Mouse (Mus musculus) hindlimb bud, embryonic 11.5 days (tissue): Measurements from ENCODE around the gene Dapp1.
"Not testable (repeated sequence)": the region's sequence is repeated elsewhere in the genome, so short reads cannot be mapped to it uniquely, and the experiment has no call there.

Experiments
- DNase-seq: peaks from one replicate; pipeline ENCODE4 v3.0.0-alpha.2; 2012; ENCODE audit warnings: low read depth, low spot score; ENCODE audit errors: extremely low spot score

Gene Dapp1

DNA sequence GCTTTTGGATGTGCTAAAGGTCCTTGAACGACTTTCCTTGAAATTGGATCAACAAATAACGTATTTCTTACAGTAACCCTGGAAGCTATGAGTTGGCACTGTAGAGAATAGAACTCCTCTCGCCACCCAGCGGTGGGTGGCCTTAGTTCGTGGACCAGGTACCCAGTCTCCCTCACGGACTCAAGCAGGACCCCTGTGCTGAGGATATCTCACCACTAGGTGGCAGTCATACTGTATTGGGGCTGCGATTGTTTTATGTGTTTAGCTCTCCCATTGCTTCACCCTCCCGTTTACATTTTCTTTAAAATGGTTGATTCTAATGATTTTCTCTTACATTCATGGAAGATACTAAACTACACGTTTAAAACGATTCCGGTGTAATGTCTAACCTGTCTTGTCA, 9.8 kb upstream of the Dapp1 start:
- DNase-seq, result peak; percentile 92

DNA sequence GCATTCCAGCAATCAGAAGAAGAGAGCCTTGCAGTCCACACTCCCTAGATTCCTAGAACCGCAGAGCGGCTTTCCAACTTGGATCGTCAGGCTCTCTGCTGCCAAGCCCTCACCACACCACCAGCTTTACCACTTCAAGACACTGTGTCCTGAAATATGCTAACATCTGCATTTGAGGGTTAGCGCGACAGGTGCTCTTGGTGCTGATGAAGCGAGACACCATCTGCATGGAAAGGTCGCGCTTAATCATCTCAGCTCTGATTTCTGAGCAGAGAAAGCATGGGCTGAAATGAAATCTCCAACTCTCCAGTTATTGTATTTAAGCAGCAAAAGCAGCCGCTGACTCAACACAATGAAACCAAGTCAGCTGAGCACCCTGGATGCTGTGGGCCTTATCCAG, 8.1 kb upstream of the Dapp1 start:
- no peak for DNase-seq

DNA sequence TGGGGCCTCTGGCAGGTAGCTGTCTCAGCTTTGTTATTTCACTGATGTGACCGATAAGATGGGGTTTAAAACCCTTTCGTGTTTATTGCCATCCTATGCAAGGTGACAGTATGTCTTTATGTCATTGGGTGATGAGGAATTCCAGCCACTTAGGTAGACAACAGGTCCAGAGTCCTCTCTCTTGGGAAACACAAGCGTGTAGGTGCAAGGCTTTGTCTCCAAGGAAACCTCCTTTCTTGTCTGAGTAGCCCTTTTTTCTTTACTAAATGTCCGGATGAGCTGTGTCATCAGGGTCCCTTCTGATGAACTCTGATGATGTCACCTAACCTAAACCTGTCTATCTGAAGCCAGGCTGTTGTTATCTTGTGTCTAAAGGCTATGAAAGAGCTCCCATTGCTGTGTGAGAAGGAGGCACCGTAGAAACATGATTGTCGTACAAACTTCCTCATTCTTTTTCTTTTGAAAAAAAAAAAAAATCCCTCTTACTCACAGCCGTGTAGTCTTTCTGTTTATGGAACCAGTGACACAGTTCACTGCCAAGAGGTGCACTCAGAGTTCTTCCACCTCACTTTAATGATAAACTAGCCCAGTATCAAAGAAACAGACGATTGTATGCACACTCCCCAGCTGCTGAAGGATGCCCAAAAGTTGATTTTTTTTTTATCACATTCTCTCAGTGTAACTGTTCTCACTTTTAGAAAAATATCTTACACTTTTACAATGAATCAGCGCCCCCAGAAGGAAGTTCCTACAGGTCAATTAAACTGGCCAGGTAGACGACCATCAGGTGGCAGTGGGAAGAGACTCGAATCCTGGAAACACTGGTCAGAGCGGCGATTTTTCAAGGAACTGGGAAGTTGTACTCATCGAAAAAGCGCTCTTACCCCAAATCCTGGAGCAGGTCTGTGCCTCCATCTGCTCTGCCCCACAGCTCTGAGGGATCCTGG, 637 bp downstream of the Dapp1 start:
- no peak for DNase-seq

DNA sequence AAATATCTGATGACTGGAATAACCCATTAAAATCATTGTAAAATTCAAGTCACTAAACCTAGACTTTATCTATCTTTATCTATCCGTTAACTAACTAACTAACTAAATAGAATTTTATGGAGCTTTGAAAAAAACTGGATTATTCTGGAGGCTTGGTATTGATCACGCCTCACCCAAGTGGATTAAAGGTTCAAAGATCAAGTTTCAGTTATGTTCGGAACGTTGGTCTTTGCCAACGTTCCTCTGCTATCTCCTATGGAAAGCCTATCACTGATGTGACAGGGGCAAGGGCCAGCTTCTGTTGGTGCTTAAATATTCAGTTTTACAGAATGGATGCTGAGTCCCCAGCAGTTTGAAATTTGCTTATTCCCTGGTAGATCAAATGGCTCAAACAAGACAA, 3.1 kb downstream of the Dapp1 start:
- DNase-seq, result no peak

DNA sequence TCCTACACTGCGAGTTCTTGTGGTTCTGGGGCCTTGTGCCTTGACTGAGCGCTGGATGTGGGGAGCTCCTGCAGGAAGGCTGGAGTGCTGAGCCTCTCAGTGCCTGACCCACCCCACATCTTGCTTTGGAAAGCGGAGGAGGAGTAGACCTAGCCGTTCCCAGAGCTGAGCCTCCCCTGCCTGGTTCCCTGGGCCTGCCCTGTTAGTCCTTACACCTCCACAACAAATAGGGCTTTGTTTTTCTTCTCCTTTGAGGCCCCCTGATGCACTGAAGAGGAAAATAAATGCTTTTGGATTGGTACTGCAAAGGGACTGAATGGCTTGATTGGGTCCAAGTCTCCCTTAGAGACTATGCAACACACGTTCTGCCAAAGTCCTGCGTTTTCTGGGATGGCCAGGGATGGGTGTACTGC, 3.7 kb downstream of the Dapp1 start:
- no peak for DNase-seq

DNA sequence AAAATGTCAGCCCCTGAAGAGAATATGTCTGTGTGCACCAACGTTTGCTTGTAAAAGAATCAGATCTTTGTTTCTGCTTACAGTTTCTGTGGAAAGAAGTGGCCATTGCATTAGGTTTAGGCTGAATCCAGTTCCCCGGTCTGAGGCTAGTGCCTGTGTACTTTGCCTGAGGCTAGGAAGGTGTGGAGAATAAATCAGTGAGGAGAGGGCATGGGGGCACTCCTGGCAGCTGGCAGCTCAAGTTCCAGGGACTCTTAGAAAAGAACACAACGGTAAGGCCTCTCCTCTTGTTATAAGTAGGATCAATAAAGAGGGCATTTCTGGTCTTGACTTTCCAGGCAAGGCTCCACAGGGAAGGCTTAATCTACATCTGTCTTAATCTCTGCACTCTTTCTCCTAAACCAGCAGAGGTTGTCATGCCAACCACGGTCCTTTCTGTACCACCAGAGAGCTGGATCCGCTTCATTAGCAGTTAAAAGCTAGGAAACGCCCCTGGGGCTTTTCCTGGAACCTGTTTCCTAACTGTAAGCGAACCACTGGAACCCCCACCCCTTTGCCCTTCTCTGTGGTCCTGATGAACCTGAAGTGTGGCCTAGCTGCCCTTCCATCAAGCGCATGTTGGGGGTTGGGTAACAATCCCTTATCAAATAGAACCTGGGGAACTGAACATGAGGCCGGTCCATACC, 4.3 kb downstream of the Dapp1 start:
- no peak for DNase-seq

DNA sequence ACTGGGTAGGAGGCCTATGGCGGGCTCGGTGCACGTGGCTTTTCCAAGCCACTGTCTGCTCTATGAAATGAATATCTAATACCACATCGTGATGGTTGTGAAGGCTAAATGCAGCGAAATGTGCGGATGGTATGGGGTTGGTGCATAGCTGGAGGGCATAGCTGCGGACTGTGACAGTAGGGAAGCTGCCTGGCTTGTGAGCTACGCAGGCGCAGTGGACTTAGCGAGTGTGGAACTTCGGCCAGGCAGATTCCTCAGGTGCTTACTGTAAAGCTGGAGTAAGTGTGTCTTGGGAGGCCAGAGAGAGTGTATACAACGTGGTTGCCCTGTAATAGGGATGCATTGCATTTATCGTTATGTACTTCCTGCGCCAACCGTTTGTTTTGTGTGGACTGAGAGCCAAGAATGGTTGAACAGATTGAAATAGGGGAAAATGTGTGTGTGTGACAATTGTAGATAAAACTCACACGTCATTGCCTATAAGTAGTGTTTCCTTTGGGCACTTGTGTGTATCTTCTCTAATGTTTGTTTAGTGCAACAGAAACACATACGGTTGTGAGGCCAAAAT, 5.4 kb downstream of the Dapp1 start:
- no peak for DNase-seq

DNA sequence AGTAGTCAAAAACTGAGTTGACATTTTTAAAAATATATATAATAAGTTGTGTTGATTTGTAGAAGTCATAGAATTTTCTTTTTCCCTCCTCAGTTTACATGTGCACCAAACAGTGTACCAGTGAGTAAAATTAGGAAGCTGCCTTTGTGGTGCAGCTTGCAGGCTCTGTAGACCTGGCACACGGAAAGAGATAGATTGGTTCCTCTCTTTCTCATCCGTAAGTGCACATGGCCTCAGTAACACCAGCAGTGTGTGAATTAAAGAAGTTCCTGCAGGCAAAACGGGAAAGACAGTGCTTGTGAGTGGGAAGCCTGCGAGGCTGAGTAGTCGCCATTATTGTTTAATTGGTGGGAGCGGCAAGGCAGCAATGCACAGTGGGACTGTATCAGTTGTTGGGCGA, 5.9 kb downstream of the Dapp1 start:
- DNase-seq, result no peak

DNA sequence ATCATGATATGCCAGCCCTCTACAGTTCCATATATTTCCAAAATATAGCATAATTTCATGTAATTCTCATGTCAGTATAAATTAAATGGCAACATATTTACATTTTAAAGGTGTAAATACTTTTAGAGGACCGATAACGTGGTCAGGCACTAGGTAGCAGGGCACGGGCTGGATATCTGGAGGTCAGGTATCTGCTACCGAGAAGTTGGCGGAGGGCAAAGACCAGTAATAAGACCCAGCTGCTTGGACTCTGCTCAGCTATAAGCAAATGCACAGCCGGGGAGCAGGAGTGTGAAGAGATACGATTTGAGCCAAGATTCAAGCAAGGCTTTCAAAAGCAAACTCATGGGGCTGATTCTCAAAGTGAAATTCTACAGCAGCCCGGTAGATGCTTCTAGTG, 7.0 kb downstream of the Dapp1 start:
- no peak for DNase-seq

DNA sequence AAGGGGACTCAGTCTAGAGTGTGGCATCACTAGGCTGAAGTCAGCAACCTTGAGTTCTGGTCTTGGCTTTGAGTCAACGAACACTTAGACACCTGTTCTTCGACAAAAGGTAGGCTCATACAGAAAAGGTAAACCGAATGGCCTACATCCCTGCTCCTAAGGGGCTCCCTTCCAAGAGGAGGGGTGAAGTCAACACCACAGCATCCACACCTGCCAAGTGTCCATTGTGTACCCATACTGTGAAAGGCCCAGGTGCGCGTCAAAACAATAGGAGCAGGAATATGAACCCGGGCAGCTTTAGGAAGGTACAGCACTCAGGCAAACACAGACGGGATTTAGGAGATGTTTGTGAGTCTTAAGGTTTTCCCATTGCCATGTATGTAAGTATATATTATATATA, 8.4 kb downstream of the Dapp1 start:
- DNase-seq, result no peak

DNA sequence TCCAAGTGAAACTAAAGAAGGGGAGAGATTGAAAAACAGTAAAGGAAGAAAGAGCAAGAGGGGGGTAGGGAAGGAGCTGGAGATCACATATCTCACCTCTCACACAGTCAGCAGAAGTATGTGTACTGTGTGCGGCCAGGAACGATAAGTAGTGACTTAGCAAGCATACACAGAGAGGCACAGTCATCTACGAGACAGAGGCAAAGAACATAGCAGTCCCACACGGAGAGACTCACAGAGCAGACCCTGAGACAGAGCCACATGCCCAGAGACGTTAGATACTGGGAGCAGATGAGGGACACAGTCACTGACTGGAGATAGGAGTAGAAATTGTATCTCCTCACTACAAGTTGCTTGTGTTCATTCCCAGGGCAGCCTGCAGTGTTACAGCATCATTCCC, 9.1 kb downstream of the Dapp1 start:
- DNase-seq, result no peak

DNA sequence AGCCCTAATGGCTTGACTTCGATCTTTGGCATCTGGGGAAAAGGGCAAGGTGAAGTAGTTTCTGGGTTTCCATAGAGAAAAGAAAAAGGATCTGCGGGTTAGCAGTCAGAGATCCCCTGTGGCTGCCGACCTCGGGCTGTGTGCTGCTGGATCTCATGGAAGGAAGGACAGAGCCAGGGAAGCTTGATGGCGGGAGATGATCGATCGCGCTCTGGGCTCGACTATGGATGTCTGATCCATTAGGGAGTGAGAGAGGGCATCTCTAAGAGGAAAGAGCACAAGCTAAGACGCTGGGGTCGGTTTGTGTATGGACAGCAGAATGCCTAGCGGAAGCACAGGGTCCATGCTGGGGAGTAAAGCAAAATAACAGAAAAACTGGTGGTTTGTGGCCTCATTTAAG, 11.4 kb downstream of the Dapp1 start:
- no peak for DNase-seq

DNA sequence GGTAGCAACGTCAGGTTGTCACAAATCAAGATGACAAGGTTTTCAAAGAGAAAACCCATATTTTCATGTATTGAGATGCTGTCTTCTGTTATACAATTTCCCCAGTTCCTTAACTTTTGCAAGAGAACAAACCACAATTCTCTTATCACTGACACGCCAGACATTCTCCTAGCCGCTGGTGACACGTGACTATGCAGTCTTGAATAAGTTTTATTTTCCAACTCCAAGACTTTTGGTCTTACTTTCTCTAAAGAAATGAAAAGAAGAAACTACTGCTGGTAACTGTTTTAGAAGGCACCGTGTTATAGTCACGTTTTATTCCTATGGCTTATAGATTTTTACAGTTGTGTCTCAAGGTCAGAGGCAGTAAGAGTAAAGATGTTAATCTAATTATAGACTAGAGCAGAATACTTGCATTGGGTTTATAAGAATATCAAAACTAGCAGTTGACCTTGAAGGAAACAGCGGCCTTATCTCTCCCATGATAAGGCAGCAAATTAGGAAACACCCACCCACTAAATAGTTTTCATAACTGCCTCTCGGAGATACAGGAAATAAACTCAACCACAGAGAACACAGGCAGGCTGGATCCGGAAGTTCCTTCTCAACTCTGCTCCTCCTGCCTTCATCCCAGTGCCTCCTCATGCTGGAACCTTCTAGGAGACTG, 12.4 kb downstream of the Dapp1 start:
- no peak for DNase-seq

DNA sequence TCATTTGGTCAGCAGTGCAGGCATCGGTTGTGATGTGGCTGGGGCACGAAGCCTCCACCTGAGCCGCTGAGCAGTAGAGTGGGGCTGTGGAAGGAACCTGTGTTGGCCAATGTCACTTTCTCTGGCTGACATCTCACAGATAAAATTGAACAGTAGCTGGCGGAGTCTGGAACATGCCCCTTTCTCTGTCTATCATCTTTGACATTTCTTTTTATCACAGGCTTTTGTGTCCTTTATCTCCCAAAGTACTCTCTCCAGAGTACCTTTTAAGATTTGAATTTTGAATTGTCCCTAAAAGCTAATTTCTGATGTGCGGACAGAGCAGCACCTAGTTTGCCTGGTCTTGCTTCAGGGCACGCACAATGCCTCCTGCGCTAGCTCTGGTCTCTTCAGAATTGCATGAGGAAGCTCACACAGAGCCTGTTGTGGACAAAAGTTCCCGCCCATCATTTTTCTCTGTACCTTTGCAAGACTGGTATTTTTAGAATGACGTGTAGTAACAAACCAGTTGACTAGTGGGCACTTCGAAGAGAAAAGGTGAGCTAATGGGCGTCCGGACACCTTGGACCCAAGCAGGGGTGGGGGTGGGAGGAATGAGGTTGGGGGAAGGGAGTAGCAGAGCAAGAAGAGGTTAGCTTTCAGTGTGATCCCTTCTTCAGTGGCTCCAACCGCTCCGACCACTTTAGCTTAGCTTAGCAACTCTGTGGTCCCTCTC, 13.1 kb downstream of the Dapp1 start:
- DNase-seq, result no peak

DNA sequence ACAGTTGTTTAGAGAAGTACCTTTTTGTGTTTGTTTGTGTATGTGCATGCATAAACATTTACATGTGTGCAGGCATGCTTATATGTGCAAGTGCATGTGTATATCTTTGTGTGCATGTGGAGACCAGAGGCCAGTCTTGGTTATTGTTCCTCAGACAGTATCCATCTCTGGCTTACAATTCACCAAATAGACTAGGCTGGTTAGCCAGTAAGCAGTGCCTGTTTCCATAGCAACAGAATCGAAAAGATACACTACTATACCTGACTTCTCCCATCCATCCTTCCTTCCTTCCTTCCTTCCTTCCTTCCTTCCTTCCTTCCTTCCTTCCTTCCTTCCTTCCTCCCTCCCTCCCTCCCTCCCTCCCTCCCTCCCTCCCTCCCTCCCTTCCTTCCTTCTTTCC, 17.3 kb downstream of the Dapp1 start:
- DNase-seq, result not testable (repeated sequence)

DNA sequence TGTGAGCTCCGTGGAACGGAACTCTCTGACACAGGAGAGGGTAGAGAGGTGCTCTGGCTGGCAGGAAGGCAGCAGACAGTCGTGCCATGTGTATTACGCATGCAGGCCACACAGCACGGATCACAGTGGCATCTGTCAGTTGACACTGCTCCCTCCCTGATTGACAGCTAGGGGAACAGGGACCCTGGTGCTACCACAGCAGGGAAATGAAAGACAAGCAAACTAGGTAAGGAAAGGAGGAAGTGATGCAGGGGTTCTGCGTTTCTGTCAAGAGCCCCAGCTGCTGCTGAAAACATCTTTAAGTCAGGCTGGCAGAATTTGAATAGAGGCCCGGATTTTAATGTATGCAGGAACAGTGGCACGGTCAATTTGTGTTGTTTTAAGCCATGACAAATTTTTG, 17.8 kb downstream of the Dapp1 start:
- no peak for DNase-seq

DNA sequence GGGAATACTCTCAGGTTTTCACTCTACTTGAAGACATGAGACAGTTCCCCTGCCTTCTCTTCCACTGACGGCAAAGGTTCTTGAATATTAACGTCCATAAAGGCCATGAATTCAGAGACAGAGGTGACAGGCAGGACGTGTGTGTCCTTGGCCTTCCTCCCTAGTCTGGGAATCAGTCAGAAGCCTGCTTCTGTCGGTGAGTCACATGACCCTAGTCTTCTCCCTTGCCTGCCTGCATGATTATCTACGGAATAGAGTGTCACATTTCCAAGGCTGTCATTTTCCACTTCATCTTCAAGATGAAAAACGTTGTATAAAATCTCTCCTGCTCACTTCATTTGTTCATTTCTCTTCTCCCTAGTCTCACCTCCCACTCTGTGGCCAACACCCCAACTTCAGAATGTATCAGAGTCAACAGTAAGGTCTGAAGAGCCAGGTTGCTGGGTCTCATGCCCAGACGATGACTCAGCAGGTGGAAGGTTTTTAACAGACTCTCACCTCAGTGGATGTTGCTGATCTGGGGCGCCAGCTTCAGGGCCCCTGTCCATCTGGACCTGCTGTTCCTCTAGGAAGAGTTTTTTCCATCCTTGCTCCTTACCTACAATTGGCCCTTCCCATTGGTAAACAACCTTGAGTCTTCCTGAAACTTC, 19.5 kb downstream of the Dapp1 start:
- DNase-seq, result no peak

DNA sequence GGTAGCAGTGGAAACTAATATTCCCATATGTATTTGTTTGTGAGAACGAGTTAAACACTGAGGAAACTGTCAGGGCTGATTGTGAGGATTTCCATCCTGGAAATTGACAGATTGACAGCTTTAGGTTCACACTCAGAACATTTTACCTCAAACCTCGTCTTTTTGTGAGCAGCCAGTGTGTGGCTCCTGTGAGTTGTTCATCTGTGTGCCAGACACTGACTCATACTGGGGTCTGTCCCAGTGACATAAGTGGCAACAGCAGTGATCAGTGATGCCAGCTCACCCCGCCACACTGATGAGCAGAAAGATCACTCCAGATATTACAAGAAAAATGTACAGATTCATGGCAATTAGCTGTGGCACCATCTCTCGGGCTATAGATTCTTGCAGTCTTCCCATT, 21.9 kb downstream of the Dapp1 start:
- no peak for DNase-seq

DNA sequence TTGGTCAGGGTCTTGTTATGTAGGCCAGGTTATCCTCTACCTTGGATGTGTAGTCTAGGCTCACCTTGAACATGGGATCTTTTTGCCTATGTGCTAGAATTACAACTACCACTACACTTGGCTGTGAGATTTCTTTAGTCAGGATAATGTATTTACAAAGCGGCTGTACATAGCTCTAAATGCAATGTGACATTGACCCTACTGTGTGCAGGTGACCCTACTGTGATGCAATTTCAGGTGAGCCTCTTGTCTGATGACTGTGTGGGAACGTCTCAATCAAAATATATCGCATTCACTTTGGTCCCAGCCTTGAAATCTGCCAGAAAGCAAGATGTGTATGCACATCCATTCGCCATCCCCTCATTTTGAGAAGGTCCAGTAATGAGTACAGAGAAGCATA, 23.0 kb downstream of the Dapp1 start:
- DNase-seq, result no peak

DNA sequence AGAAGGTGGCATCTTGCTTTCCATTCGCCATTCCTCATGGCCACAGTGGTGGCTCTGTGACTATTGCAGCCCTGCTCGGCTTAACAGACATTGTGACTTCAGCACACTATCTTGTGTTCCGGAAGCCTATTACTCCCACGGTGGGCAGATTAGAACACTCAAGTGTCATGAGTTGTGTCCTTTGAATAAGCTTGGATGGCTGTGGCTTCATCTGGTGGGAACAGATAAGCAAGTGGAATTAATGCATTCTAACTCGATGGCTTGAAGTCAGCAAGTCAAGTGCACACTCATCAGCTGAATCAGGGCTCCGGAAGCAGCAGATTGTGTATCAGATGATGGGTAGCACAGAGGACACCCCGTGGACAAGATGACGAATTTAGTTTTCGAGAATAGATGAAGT, 23.5 kb downstream of the Dapp1 start:
- no peak for DNase-seq
